Mouse (Mus musculus) heart, adult 2 months (tissue): ENCODE data around the gene 5730455P16Rik.

Experiments used
- EP300 ChIP-seq: fragments of 200-500 bp; IDR thresholded peaks from 2 replicates; pipeline ENCODE4 v1.6.1; 2011; ENCODE audit warnings: low read depth, low read length, control low read depth; ENCODE audit not compliant: insufficient read depth
- POLR2A ChIP-seq: fragments of 200-500 bp; IDR thresholded peaks from 2 replicates; pipeline ENCODE4 v1.6.1; 2011; ENCODE audit warnings: mild to moderate bottlenecking, low read depth, low read length, control low read depth; ENCODE audit not compliant: insufficient read depth

DNA sequence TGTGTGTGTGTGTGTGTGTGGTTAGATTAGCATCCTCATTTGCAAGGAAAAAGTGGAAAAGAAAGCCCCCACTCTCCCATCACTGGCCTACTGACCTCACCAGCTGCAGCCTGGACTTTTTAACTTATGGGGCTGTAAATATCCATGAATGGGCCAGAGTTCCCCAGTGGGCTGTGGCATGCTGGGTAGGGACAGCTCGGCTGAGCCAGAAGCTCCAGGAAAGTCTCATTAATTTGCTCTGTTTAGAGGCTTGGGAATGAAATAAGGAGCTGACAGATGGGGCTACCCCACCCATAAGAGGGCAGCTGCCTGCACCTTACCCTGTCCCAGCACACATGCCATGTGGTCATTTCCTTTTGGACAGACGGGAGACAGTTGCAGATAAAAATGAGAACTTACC lies 65.8 kb downstream of the 5730455P16Rik start:
- TF ChIP-seq POLR2A (no peak), EP300 (no peak)
